Mouse (Mus musculus) forebrain, embryonic 16.5 days (tissue): ENCODE measurements at regions not wholly inside any gene's neighbourhood (a gene's known extent, or its start where the extent isn't known, plus 50 kb on each side); places are given as distances from the start of the nearest gene placed in this dataset.

Source experiments
- ATAC-seq: fragments of 200-750 bp; cut with Nextera tagmentation; 2 replicates; pipeline ENCODE4 v1.8.0; 2017; ENCODE audit warnings: mild to moderate bottlenecking, moderate library complexity
- H3K27ac ChIP-seq: fragments of 300-500 bp; sonication (generic); 2 replicates; pipeline ENCODE4 v1.5.1; 2014; ENCODE audit warnings: low read length, control low read depth
- H3K27me3 ChIP-seq: fragments of 300-500 bp; sonication (generic); replicated peaks from 2 replicates; pipeline ENCODE4 v1.6.1; 2014; ENCODE audit warnings: low read length; ENCODE audit not compliant: control insufficient read depth, insufficient read depth
- H3K36me3 ChIP-seq: fragments of 300-500 bp; sonication (generic); 2 replicates; pipeline ENCODE4 v1.6.1; 2014; ENCODE audit not compliant: control insufficient read depth, insufficient read depth
- H3K4me1 ChIP-seq: fragments of 300-500 bp; sonication (generic); replicated peaks from 2 replicates; pipeline ENCODE4 v1.6.1; 2014; ENCODE audit warnings: low read length; ENCODE audit not compliant: control insufficient read depth, insufficient read depth
- H3K4me2 ChIP-seq: fragments of 300-500 bp; sonication (generic); 2 replicates; pipeline ENCODE4 v1.6.1; 2014; ENCODE audit warnings: mild to moderate bottlenecking, low read length, control low read depth
- H3K4me3 ChIP-seq: fragments of 300-500 bp; sonication (generic); replicated peaks from 2 replicates; pipeline ENCODE4 v1.5.1; 2014; ENCODE audit warnings: mild to moderate bottlenecking, low read length, control low read depth
- H3K9ac ChIP-seq: fragments of 300-500 bp; sonication (generic); replicated peaks from 2 replicates; pipeline ENCODE4 v1.6.1; 2014; ENCODE audit warnings: low read depth, low read length, control low read depth
- H3K9me3 ChIP-seq: fragments of 300-500 bp; sonication (generic); 2 replicates; pipeline ENCODE4 v1.6.1; 2016; ENCODE audit warnings: low read length; ENCODE audit not compliant: control insufficient read depth
- WGBS: fragments of 180-500 bp; shearing (Covaris S2); extraction: QIAGEN DNeasy Blood & Tissue Kit; methylation state at CpG from one replicate; pipeline ENCODE4 v1.1.7; 2014; 5-methylcytosine and 5-hydroxymethylcytosine counted together

- no peak overlapping the region for H3K27ac ChIP-seq
- 0 out of 2 replicates have a peak, but pooled peaks cover 2% of the 10 kb centered on the region for H3K27me3 ChIP-seq
- peak overlapping the region; percentile 58 for H3K4me2 ChIP-seq
- 0% methylated on average over 7 of the region's 7 CpGs for WGBS
- no peaks in the 10 kb centered on the region for H3K36me3 ChIP-seq
- peak overlapping the region; percentile 18; the same call in 1 of the 2 replicates for H3K4me3 ChIP-seq
- H3K9ac ChIP-seq = no peak overlapping the region
- peaks cover 1% of the 10 kb centered on the region for H3K9me3 ChIP-seq
- peaks cover 22% of the 10 kb centered on the region for H3K4me1 ChIP-seq
- ATAC-seq = peak; percentile 27
Observed at GRCm38 (mm10) chr2:106195170-106195569, 191.8 kb upstream of the Dnajc24 start.

DNA sequence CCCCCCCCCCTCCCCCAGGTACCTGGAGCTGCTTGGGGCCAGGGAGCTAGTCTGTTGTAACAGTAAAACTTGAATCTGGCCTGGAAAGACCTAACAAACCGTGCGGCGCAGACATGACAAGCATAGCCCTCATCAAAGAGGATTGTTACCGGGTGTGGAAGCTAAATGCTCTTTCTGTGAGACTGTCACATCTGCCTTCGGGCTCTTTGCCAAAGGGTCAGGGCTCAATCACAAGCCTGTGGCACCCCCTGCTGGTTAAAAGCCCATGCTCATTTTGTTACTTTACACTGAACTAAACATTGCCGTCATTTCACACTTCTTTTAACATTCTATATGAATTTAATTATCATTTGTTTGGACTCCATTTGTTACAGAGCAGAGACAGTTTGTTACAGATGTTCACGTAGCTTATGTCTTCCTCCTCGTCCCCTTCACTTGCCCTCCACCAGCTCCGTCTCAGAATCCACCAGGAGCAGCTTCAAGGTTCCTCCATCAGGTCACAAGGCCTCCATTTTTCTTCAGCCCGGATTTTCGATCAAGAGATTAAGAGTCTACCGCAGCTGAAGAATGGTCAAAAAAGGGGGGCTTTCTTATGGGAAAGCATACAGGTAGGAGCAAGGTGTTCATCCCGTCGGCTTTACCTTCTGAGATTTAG lies 191.1 kb upstream of the Dnajc24 start:
- H3K9ac ChIP-seq = peak overlapping the region; percentile 42
- peak overlapping the region; percentile 58 for H3K4me2 ChIP-seq
- peak overlapping the region; percentile 31 for H3K4me3 ChIP-seq
- H3K36me3 ChIP-seq = no peaks in the 10 kb centered on the region
- H3K27ac ChIP-seq = peak overlapping the region; percentile 55
- peaks cover 22% of the 10 kb centered on the region for H3K4me1 ChIP-seq
- WGBS = 7% methylated on average over 14 of the region's 14 CpGs
- no peaks in the 10 kb centered on the region for H3K9me3 ChIP-seq
- H3K27me3 ChIP-seq = 0 out of 2 replicates have a peak, but pooled peaks cover 2% of the 10 kb centered on the region
- peak; percentile 90 for ATAC-seq

GRCm38 (mm10) chr2:106193889-106194347 lies 190.6 kb upstream of the Dnajc24 start:
- peak overlapping the region; percentile 55 for H3K27ac ChIP-seq
- no peaks in the 10 kb centered on the region for H3K9me3 ChIP-seq
- peak overlapping the region; percentile 58 for H3K4me2 ChIP-seq
- H3K27me3 ChIP-seq = 0 out of 2 replicates have a peak, but pooled peaks cover 2% of the 10 kb centered on the region
- peak overlapping the region; percentile 42 for H3K9ac ChIP-seq
- peak overlapping the region; percentile 31 for H3K4me3 ChIP-seq
- under 1% methylated on average over 9 of the region's 9 CpGs for WGBS
- ATAC-seq = peak; percentile 53
- H3K4me1 ChIP-seq = peaks cover 22% of the 10 kb centered on the region
- H3K36me3 ChIP-seq = no peaks in the 10 kb centered on the region

GRCm38 (mm10) chr2:106190579-106191322 lies 187.4 kb upstream of the Dnajc24 start:
- Histone ChIP-seq H3K4me2 (no peak overlapping the region), H3K36me3 (no peaks in the 10 kb centered on the region), H3K27me3 (0 out of 2 replicates have a peak, but pooled peaks cover 2% of the 10 kb centered on the region), H3K4me3 (no peak overlapping the region), H3K9ac (no peak overlapping the region), H3K9me3 (no peaks in the 10 kb centered on the region), H3K27ac (no peak overlapping the region), H3K4me1 (peaks cover 22% of the 10 kb centered on the region)
- WGBS = 15% methylated on average over 11 of the region's 11 CpGs
- ATAC-seq = no peak

- Histone ChIP-seq H3K36me3 (no peaks in the 10 kb centered on the region), H3K9ac (no peak overlapping the region), H3K4me1 (no peaks in the 10 kb centered on the region), H3K9me3 (no peaks in the 10 kb centered on the region), H3K27ac (no peak overlapping the region), H3K4me2 (no peak overlapping the region), H3K4me3 (no peak overlapping the region), H3K27me3 (no peaks in the 10 kb centered on the region)
- no peak for ATAC-seq
- 56% methylated on average over 16 of the region's 16 CpGs for WGBS
Observed at GRCm38 (mm10) chr2:106183651-106184050, 180.3 kb upstream of the Dnajc24 start.

DNA sequence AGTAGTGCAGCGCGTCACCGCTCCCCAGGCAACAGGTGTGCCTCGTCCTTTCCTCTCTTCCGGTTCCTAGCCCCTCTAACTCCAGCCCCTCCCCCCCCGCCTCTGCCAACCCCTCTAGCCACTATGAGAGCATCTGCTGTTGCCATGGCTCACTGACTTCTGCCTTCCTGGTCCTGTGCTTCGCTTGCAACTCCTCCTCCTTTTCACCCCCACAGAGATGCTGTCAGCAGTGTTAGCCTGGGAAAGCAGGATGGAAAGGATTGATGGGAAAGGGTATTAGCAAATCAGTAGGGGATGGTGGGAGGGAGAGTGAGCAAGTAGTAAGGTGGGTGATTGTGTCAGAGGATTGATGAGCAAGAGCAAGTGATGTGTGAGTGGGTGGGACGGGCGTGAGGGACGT lies 178.7 kb upstream of the Dnajc24 start:
- no peak overlapping the region for H3K9ac ChIP-seq

DNA sequence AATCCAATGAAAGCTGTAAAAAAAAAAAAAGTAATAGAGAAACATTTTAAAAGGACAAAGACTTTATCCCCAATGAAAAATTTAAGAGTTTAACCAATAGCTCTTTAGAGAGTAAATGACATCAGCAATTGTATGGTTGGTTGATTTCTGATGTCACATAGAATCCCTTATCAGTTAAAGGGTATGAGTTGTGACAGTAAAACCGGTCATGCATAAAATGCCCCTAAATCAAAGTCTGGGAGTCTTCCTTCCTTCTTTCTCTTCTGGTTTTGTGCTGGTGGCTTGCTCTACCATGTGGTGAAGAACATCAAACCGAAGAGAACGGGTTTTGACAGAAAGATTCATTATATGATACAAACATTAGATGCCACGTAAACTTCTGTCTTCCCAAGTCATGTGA lies 159.3 kb upstream of the Dnajc24 start:
- no peaks in the 10 kb centered on the region for H3K27me3 ChIP-seq
- H3K4me2 ChIP-seq = no peak overlapping the region
- H3K4me1 ChIP-seq = no peaks in the 10 kb centered on the region
- no peak overlapping the region for H3K9ac ChIP-seq
- no peak overlapping the region for H3K27ac ChIP-seq
- no peak for ATAC-seq
- H3K4me3 ChIP-seq = no peak overlapping the region
- no peaks in the 10 kb centered on the region for H3K36me3 ChIP-seq
- WGBS = 87% methylated on average over 4 of the region's 4 CpGs
- no peaks in the 10 kb centered on the region for H3K9me3 ChIP-seq

More for the DNA sequence above, 178.7 kb upstream of the Dnajc24 start:
- 20% methylated on average over 9 of the region's 10 CpGs for WGBS
- ATAC-seq = 0 out of 2 replicates have a peak, but pooled peaks have one; percentile 28
- H3K36me3 ChIP-seq = no peaks in the 10 kb centered on the region
- no peaks in the 10 kb centered on the region for H3K27me3 ChIP-seq
- H3K9me3 ChIP-seq = no peaks in the 10 kb centered on the region
- H3K4me2 ChIP-seq = peak overlapping the region; percentile 27
- H3K27ac ChIP-seq = no peak overlapping the region
- no peak overlapping the region for H3K4me3 ChIP-seq
- no peaks in the 10 kb centered on the region for H3K4me1 ChIP-seq

DNA sequence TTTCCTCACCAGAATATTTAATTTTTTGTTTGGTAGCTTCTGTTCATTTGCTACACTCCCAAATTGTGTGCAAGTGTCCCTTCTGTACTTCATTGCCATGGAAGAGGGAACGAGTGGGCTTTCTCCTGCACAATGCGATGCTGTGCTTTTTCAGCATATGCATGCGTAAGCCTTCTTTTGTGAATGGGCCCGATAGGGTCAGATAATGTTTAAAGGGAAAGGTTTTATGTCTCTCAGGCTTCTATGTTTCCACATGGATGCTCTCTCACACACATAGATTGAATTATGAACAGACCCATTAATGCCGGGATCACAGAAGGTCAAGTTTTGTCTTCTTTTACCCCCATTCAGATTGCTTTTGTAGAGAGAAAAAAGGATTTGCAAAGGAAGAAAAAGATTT lies 158.5 kb upstream of the Dnajc24 start:
- H3K27ac ChIP-seq = no peak overlapping the region
- H3K36me3 ChIP-seq = no peaks in the 10 kb centered on the region
- H3K27me3 ChIP-seq = no peaks in the 10 kb centered on the region
- H3K9me3 ChIP-seq = no peaks in the 10 kb centered on the region
- H3K4me1 ChIP-seq = no peaks in the 10 kb centered on the region
- H3K4me2 ChIP-seq = no peak overlapping the region
- 32% methylated on average over 5 of the region's 5 CpGs for WGBS
- ATAC-seq = no peak
- no peak overlapping the region for H3K4me3 ChIP-seq
- no peak overlapping the region for H3K9ac ChIP-seq

DNA sequence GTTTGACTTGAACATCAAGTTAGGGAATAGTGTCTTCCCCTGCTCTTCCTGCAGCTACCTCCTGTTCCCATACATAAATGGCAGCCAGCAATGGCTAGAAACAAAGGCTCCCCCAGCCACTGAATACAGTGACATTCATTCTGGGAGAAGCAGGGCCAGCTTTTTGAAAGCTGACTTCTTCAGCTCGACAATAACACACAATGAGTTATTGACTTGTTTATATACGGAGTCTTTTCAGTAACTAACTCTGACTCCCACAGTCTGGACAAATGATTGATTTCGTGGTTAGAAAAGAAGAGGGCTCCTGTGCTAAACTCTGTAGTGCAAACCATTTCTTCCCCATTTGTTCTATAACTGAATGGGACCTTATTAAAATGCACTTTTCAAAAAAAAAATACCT lies 146.4 kb upstream of the Dnajc24 start:
- Histone ChIP-seq H3K27ac (no peak overlapping the region), H3K9ac (no peak overlapping the region), H3K4me1 (no peaks in the 10 kb centered on the region), H3K4me2 (no peak overlapping the region), H3K36me3 (no peaks in the 10 kb centered on the region), H3K9me3 (no peaks in the 10 kb centered on the region), H3K4me3 (no peak overlapping the region), H3K27me3 (no peaks in the 10 kb centered on the region)
- no peak for ATAC-seq
- WGBS = 33% methylated on average over 3 of the region's 3 CpGs
